Mouse (Mus musculus) right cerebral cortex, adult 18-20 months (tissue): ENCODE data around the gene Olfr243.
"Not testable (repeated sequence)": the region's sequence is repeated elsewhere in the genome, so short reads cannot be mapped to it uniquely, and the experiment has no call there.

Source experiments
- DNase-seq: peaks from one replicate; pipeline ENCODE4 v3.0.0; 2022; ENCODE audit warnings: mixed read lengths

The Olfr243 gene

GRCm38 (mm10) chr7:103714371-103714770, at the start of gene Olfr243:
Olfr243 (plus strand) TSS chr7:103714671.
- DNase-seq = no peak

- DNase-seq = no peak
Measured at GRCm38 (mm10) chr7:103671091-103671490, 43.4 kb upstream of the Olfr243 start, which contains the start of gene Olfr624. Olfr624 (minus strand) TSS chr7:103671191.

- no peak for DNase-seq
Measured at GRCm38 (mm10) chr7:103682420-103682819, 32.1 kb upstream of the Olfr243 start, which contains the start of gene Olfr625-ps1. Olfr625-ps1 (plus strand) TSS chr7:103682720.

GRCm38 (mm10) chr7:103699469-103699868, 15.0 kb upstream of the Olfr243 start:
- no peak for DNase-seq

GRCm38 (mm10) chr7:103712024-103712423, 2.4 kb upstream of the Olfr243 start:
- no peak for DNase-seq

- DNase-seq = not testable (repeated sequence)
Measured at GRCm38 (mm10) chr7:103716398-103716797, 1.9 kb downstream of the Olfr243 start.

GRCm38 (mm10) chr7:103730074-103730473, 15.6 kb downstream of the Olfr243 start, which contains the start of gene Olfr628:
Olfr628 (plus strand) TSS chr7:103730374.
- DNase-seq = no peak

GRCm38 (mm10) chr7:103744843-103745242, 30.4 kb downstream of the Olfr243 start, which contains the start of gene Olfr629:
Olfr629 (minus strand) TSS chr7:103744943.
- DNase-seq = no peak

GRCm38 (mm10) chr7:103757233-103757632, 42.8 kb downstream of the Olfr243 start, which contains the start of gene Olfr630:
Olfr630 (minus strand) TSS chr7:103757333.
- no peak for DNase-seq

GRCm38 (mm10) chr7:103762212-103762611, 47.7 kb downstream of the Olfr243 start:
- DNase-seq = not testable (repeated sequence)

- not testable (repeated sequence) for DNase-seq
Measured at GRCm38 (mm10) chr7:103767687-103768086, 53.2 kb downstream of the Olfr243 start.
